Mouse (Mus musculus): Measurements from ENCODE around the gene Adam23.

DNA sequence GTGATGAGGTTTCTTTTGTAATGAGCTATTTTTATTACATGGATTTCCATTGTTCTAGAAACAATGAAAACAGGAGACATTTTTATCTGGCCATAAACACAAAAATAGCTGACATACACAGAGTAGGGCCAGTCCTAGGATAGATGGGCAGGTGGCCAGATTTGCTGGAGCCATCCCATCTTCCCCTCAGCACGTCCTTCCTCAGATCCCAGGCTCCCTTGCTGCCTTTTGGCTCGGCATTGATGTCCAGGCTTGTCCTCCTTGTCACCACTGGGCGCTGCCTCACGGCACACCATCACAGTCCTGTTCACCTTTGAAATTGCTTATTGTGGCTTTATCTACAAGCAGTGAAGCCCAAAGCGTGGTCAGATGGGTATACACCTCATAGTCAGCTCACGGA is 15.0 kb upstream of the Adam23 start:
- no peak for TF ChIP-seq CTCF (IDR thresholded peaks at IDR 0.05; ENCODE audit: low read depth)
- no peak for TF ChIP-seq EP300 (IDR thresholded peaks at IDR 0.05; ENCODE audit: low read depth)
